Comparison of ENCODE assay signal across 8 mouse cellular contexts in the genomic region with DNA sequence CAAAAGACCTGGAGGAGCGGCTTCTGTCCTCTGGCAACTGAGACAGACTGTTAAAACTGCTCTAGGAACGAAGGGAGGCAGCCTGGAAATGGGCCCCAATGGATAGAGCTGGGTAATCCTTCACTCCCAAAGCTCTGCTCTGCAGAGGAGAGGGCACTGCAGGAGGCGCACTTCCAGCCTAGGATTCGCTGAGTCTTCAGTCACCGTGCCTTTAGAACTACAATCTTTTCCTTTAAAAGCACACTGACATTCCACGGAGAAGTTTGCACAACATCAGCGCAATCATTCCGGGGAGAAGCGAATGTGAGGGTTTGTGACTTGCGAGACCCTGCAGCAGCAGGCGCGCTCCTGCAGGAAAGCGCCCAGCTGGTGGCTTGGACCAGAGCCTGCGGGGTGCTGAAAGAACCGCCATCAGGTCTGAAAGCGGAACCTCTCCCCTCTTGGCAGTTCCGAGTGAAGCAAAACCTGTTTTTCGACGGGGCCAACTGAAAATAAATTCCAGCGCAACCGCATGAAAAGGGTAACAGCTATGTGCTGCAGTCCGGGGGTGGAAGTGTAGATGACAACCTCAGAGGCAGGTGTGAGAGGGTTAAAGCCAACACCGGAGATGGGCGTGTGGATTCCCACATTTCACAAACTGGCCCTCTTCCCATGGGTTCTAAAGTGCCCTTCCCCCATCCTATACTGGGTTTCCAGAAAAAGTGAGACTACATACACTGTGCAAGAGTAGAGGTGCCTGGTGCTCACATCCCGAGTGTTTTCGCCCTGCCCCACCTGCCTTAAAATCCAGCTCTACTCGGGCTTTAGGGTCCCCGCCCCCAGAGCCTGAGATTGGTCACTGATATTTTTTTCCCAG. TPM values are rescaled to one million over a fixed set of nuclear protein-coding genes. Genes with fewer than 3 reads are reported as not detected.
DNase-seq lines count a peak whose midpoint lies in the region; ATAC-seq lines count a peak whose summit lies in the region.

No protein-coding gene starts in this region.

- H3K9ac ChIP-seq in forebrain, embryonic 16.5 days (replicated peaks; ENCODE audit: low read depth, low read length): peak overlapping the region; percentile 65
- peak overlapping the region; percentile 77 for H3K9ac ChIP-seq in hindbrain, embryonic 16.5 days (ENCODE audit: low read depth, low read length)

- no peaks in the 10 kb centered on the region for H3K36me3 ChIP-seq in forebrain, embryonic 16.5 days (ENCODE audit: control insufficient read depth, insufficient read depth)
- no peaks in the 10 kb centered on the region for H3K36me3 ChIP-seq in hindbrain, embryonic 16.5 days (ENCODE audit: control insufficient read depth, insufficient read depth, low read length)

- WGBS in forebrain, embryonic 16.5 days: under 1% methylated on average over 28 of the region's 28 CpGs
- WGBS in hindbrain, embryonic 16.5 days: under 1% methylated on average over 28 of the region's 28 CpGs

- H3K27me3 ChIP-seq in forebrain, embryonic 16.5 days (replicated peaks; ENCODE audit: control insufficient read depth, insufficient read depth, low read length): no peaks in the 10 kb centered on the region
- H3K27me3 ChIP-seq in hindbrain, embryonic 16.5 days (replicated peaks; ENCODE audit: control insufficient read depth, insufficient read depth, low read length): no peaks in the 10 kb centered on the region

- peak; percentile 71 for DNase-seq in NIH3T3 (ENCODE audit: low read depth)
- peak; percentile 35 for DNase-seq in cerebellum, adult 11 months
- DNase-seq in left cerebral cortex, postnatal 14 days (ENCODE audit: low spot score in 2 of 2): peak; percentile 48 to 58
- peak; percentile 65 for DNase-seq in right cerebral cortex, postnatal 25 days

- peaks cover 27% of the 10 kb centered on the region for H3K4me1 ChIP-seq in forebrain, embryonic 16.5 days (replicated peaks; ENCODE audit: control insufficient read depth, insufficient read depth, low read length)
- H3K4me1 ChIP-seq in hindbrain, embryonic 16.5 days (ENCODE audit: control insufficient read depth, insufficient read depth, low read depth, low read length): peaks cover 9% of the 10 kb centered on the region

- H3K4me3 ChIP-seq in forebrain, embryonic 16.5 days (replicated peaks; ENCODE audit: low read length): peak overlapping the region; percentile 61
- H3K4me3 ChIP-seq in hindbrain, embryonic 16.5 days (ENCODE audit: low read length): peak overlapping the region; percentile 70

- H3K27ac ChIP-seq in forebrain, embryonic 16.5 days (ENCODE audit: low read length): peak overlapping the region; percentile 65
- H3K27ac ChIP-seq in hindbrain, embryonic 16.5 days (ENCODE audit: low read depth, low read length): peak overlapping the region; percentile 79

- ATAC-seq in forebrain, embryonic 16.5 days: 0 out of 2 replicates have a peak, but pooled peaks have one; percentile 1
- ATAC-seq in hindbrain, embryonic 16.5 days: no peak
- ATAC-seq in megakaryocyte, adult 5-6 weeks (ENCODE audit: poor library complexity, severe bottlenecking): peak; percentile 42
- ATAC-seq in monocyte, adult 5-6 weeks (replicated peaks; ENCODE audit: insufficient number of reproducible peaks, low FRiP score, low TSS enrichment, poor library complexity, severe bottlenecking): no peak

- no peaks in the 10 kb centered on the region for H3K9me3 ChIP-seq in forebrain, embryonic 16.5 days (ENCODE audit: control insufficient read depth, low read length)
- H3K9me3 ChIP-seq in hindbrain, embryonic 16.5 days (ENCODE audit: control insufficient read depth, low read length): no peaks in the 10 kb centered on the region

- intact Hi-C loops in left cerebral cortex, postnatal 14 days (cut with DNase I): loop anchor here (2.0 to 10.0 kb wide), 2 partner anchors 140 to 814 kb away; no protein-coding TSS in a partner anchor

- H3K4me2 ChIP-seq in forebrain, embryonic 16.5 days (ENCODE audit: low read length): peak overlapping the region; percentile 60
- peak overlapping the region; percentile 84 for H3K4me2 ChIP-seq in hindbrain, embryonic 16.5 days (ENCODE audit: low read length)

RNA-seq across cellular contexts. Expression of gene Alcam, which starts 3.4 kb away (rescaled TPM):
- 28.6 and 32.4 TPM in 2 replicates for polyA plus RNA-seq in forebrain, embryonic 16.5 days (2015; fragmentation: Nextera tagmentation; extraction: Ambion mirVana)
- 40.2 and 40.7 TPM in 2 replicates for polyA plus RNA-seq in hindbrain, embryonic 16.5 days (2015; fragmentation: Nextera tagmentation; extraction: Ambion mirVana)
- total RNA-seq in left cerebral cortex, postnatal 14 days (2021): 100 to 1,000 TPM; 130 to 145 TPM
- total RNA-seq in megakaryocyte, adult 5-6 weeks (2015): 35.6 and 36.5 TPM in 2 replicates
- total RNA-seq in megakaryocyte, adult 5-6 weeks (2017): 63.1 and 63.2 TPM in 2 replicates
- total RNA-seq in monocyte, adult 5-6 weeks (2017): 77.2 to 82.4 TPM (median 80.4 TPM) in 3 replicates

Comparison
In these comparisons a context has a peak if more than half of its experiments do, and no peak if none do; other contexts are left out.
1. ATAC-seq: peak in forebrain, embryonic 16.5 days (single experiment) and megakaryocyte, adult 5-6 weeks (single experiment); none in hindbrain, embryonic 16.5 days (single experiment) and monocyte, adult 5-6 weeks (single experiment).
2. Peak in every context shown above with its lines, with median percentiles within 50 percentile points of each other: DNase-seq.